Mouse (Mus musculus) heart, adult 2 months (tissue): ENCODE results near the gene Cyp4f14.

Source experiments
- CTCF ChIP-seq: fragments of 200-600 bp; IDR thresholded peaks from 2 replicates; pipeline ENCODE4 v1.8.1; 2022; ENCODE audit warnings: antibody characterized with exemption, mild to moderate bottlenecking, moderate library complexity
- POLR2A ChIP-seq: fragments of 200-500 bp; IDR thresholded peaks from 2 replicates; pipeline ENCODE4 v1.6.1; 2011; ENCODE audit warnings: mild to moderate bottlenecking, low read depth, low read length, control low read depth; ENCODE audit not compliant: insufficient read depth

DNA sequence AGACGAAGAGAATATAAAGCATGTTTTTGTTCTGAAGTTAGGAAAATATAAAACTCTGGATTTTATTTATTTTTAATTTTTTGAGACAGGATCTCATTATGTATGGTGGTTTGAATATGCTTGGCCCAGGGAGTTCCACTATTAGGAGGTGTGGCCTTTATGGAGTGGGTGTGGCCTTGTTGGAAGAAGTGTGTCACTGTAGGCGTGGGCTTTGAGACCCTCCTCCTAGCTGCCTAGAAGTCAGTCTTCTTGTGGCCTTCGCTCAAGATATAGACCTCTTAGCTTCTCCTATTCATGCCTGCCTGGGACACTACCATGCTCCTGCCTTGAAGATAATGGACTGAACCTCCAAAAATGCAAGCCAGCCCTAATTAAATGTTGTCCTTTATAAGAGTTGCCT is 33.0 kb upstream of the Cyp4f14 start:
- TF ChIP-seq CTCF (no peak), POLR2A (no peak)
